Mouse (Mus musculus): ENCODE results near the gene Scrn2. TPM values are rescaled to one million over a fixed set of nuclear protein-coding genes. Genes with fewer than 3 reads are reported as not detected.
A peak's percentile ranks its signal among the peaks of the same experiment; 100 is the strongest.

Gene Scrn2
- polyA plus RNA-seq (2015; fragmentation: Nextera tagmentation; extraction: Ambion mirVana), result 14.5 and 16.8 TPM in 2 replicates

DNA sequence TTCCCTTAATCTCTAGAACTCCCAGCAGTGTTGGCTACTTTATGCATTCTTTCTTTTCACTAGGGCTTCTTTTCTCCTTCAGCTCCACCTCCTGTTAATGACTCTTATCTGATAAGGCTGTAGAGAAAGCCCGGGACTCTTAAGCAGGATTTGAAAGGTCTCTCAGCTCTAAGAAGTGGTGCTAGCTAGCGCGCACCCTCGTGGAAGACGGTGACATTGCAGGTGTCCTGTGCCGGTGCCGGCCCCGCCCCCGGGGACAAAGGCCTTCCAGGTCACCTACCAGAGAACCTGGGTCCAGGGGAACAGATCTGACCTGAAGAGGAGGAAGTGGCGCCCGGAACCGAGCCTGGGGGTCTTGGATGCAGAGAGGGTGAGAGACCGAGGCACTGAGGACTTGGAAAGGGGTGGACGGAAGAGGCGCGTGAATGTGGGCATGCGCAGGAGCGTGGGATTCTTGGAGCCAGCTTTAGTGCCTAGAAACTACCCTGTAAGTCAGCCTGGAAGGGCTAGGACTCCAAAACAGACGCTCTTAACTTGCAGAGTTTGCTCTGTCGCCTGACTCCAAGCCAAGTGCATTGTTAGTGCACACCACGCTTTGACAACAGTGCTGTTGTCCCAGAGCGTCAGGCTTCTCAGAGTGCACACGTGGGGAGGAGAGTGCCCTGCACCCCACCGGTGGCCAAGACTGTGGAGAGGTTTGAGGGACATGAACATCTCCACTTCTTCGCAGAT is at the start of gene Scrn2:
TSS of gene Scrn2 (plus strand) at position 253 of the 732 bp plus-strand sequence.
- H3K27ac ChIP-seq (ENCODE audit: low read depth, low read length), result peak within 1 kb of the TSS; percentile 78
- H3K27me3 ChIP-seq (replicated peaks; ENCODE audit: control insufficient read depth, insufficient read depth, low read length), result peaks cover 7% of the 10 kb centered on the region
- no peaks in the 10 kb centered on the region for H3K36me3 ChIP-seq (ENCODE audit: control insufficient read depth, insufficient read depth, low read length)
- peak within 1 kb of the TSS; percentile 80 for H3K9ac ChIP-seq (ENCODE audit: low read depth, low read length)
- peak; percentile 89 for ATAC-seq
- peak within 1 kb of the TSS; percentile 60 for H3K4me3 ChIP-seq (ENCODE audit: low read length)
- 1% methylated on average over 25 of the region's 25 CpGs for WGBS
- peaks cover 11% of the 10 kb centered on the region; the same call in 1 of the 2 replicates for H3K4me1 ChIP-seq (ENCODE audit: control insufficient read depth, insufficient read depth, low read depth, low read length)
- no peaks in the 10 kb centered on the region for H3K9me3 ChIP-seq (ENCODE audit: control insufficient read depth, low read length)
- peak within 1 kb of the TSS; percentile 68 for H3K4me2 ChIP-seq (ENCODE audit: low read length)

DNA sequence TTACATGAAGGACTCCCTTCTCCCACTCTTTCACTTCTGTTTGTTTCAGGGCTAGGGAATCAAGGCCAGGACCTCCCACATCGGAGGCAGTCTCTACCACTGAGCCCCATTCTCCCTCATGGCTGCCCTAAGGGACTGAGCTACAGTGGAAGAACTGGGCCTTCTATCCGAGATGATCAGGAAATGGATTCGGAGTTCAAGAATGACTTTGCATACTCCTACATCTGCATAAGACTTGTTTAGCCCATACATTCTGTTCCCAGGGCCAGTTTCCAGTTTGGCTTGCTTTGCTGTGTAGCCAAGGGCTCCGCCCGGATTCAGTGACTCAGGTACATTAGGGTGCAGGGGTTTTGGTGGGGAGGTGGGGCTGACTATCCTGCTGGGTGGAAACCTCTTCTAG is 49.7 kb upstream of the Scrn2 start:
- H3K4me3 ChIP-seq (ENCODE audit: low read length), result no peak overlapping the region
- no peak overlapping the region for H3K4me2 ChIP-seq (ENCODE audit: low read length)
- 0 out of 2 replicates have a peak overlapping the region, but pooled peaks have one; percentile 14 for H3K9ac ChIP-seq (ENCODE audit: low read depth, low read length)
- H3K9me3 ChIP-seq (ENCODE audit: control insufficient read depth, low read length), result no peaks in the 10 kb centered on the region
- peaks cover 15% of the 10 kb centered on the region for H3K4me1 ChIP-seq (ENCODE audit: control insufficient read depth, insufficient read depth, low read depth, low read length)
- H3K36me3 ChIP-seq (ENCODE audit: control insufficient read depth, insufficient read depth, low read length), result no peaks in the 10 kb centered on the region
- no peaks in the 10 kb centered on the region; the same call in 1 of the 2 replicates for H3K27me3 ChIP-seq (replicated peaks; ENCODE audit: control insufficient read depth, insufficient read depth, low read length)
- 80% methylated on average over 5 of the region's 5 CpGs for WGBS
- no peak for ATAC-seq
- no peak overlapping the region for H3K27ac ChIP-seq (ENCODE audit: low read depth, low read length)

DNA sequence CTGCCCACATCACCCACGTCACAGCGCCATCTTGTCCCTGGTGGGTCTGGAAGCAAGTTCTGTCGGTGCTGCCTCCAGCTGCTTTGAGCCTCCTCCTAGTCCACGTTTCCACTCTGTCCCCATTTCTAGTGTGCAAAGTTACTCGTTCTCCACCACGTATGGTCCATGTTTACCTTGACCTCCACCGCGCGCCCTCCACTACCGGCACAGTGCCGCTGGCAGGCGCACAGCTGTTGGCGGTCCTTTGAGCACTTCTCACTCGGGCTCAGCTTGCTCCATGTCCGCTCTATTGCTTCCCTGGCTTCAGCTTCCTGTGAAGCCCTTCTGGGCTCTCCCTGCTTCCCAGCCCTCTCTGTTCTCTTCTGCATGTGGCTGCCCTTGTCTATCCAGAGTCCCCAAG is 48.3 kb upstream of the Scrn2 start:
- H3K9ac ChIP-seq (ENCODE audit: low read depth, low read length), result no peak overlapping the region
- WGBS, result 72% methylated on average over 15 of the region's 15 CpGs
- H3K4me3 ChIP-seq (ENCODE audit: low read length), result no peak overlapping the region
- H3K4me1 ChIP-seq (ENCODE audit: control insufficient read depth, insufficient read depth, low read depth, low read length), result peaks cover 8% of the 10 kb centered on the region
- H3K9me3 ChIP-seq (ENCODE audit: control insufficient read depth, low read length), result no peaks in the 10 kb centered on the region
- H3K4me2 ChIP-seq (ENCODE audit: low read length), result no peak overlapping the region
- no peak overlapping the region for H3K27ac ChIP-seq (ENCODE audit: low read depth, low read length)
- H3K36me3 ChIP-seq (ENCODE audit: control insufficient read depth, insufficient read depth, low read length), result no peaks in the 10 kb centered on the region
- no peak for ATAC-seq
- no peaks in the 10 kb centered on the region; the same call in none of the 2 replicates for H3K27me3 ChIP-seq (replicated peaks; ENCODE audit: control insufficient read depth, insufficient read depth, low read length)

DNA sequence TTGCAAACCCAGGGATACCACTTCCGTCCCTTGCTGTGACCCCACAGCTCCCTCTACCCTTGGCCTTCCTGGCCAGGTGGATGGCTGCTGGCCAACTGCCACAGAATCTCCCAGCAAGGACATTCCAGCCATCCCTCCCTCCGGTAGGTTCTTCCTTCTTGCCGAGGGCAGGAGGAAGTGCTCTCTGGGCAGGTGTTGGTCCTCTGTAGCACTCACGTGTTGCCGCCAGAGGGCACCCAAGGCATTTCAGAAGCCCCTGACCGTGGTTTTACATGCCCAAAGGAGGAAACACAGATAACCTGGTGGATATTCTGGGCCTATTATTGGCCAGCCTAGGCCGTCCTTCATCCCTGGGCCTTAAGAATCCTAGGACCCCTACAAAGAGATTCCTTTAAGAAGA is 47.4 kb upstream of the Scrn2 start:
- Histone ChIP-seq H3K27ac (ENCODE audit: low read depth, low read length) (no peak overlapping the region), H3K27me3 (replicated peaks; ENCODE audit: control insufficient read depth, insufficient read depth, low read length) (no peaks in the 10 kb centered on the region; the same call in none of the 2 replicates), H3K4me1 (ENCODE audit: control insufficient read depth, insufficient read depth, low read depth, low read length) (peaks cover 7% of the 10 kb centered on the region), H3K4me2 (ENCODE audit: low read length) (peak overlapping the region; percentile 27; the same call in 1 of the 2 replicates), H3K9me3 (ENCODE audit: control insufficient read depth, low read length) (no peaks in the 10 kb centered on the region), H3K36me3 (ENCODE audit: control insufficient read depth, insufficient read depth, low read length) (no peaks in the 10 kb centered on the region), H3K9ac (ENCODE audit: low read depth, low read length) (peak overlapping the region; percentile 31), H3K4me3 (ENCODE audit: low read length) (no peak overlapping the region)
- ATAC-seq, result no peak
- 4% methylated on average over 7 of the region's 7 CpGs for WGBS

DNA sequence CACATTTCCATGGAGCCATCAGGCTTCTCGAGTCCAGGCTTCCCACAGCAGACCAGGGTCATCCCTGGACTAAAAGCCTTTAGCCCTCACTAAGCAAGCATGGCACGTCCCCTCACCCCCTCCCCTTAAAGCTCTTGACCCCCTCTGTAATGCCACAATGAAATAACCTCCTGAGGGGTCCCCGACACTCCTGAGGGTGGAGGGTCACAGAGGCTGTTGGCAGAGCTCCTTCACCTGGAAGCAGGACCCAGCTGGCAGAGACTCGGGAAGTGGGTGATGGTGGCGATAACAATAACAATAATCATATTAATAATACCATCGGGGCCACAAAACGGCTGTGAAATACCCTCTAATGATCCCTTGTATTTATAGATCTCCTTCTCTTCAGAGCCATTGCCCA is 46.9 kb upstream of the Scrn2 start, which contains the start of gene Sp2:
TSS of gene Sp2 (minus strand) at position 101 of the 400 bp plus-strand sequence.
- Histone ChIP-seq H3K4me2 (ENCODE audit: low read length) (peak within 1 kb of the TSS; percentile 27; the same call in 1 of the 2 replicates), H3K9ac (ENCODE audit: low read depth, low read length) (peak within 1 kb of the TSS; percentile 31)

DNA sequence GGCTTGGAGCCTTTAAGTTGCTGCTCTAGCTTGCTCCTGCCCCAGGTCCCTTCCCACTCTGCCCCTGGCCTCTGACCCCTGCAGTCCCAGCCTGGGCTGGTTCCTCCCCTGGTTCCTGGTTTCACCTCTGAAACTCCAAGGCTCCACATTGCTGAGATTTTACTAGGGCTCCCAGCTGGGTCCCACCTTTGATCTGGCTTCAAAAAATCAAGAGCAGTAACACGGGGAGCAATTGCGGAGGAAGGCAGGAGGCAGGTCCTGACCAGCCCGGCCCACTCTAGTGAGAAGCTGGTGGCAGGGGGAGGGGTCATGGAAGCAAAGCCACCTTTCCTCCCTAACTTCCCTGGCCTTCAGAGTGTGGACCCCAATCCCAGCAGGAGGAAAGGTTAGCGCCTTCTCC is 44.8 kb upstream of the Scrn2 start:
- no peak overlapping the region for H3K9ac ChIP-seq (ENCODE audit: low read depth, low read length)
- peaks cover 7% of the 10 kb centered on the region for H3K4me1 ChIP-seq (ENCODE audit: control insufficient read depth, insufficient read depth, low read depth, low read length)
- H3K36me3 ChIP-seq (ENCODE audit: control insufficient read depth, insufficient read depth, low read length), result no peaks in the 10 kb centered on the region
- no peak for ATAC-seq
- no peak overlapping the region for H3K27ac ChIP-seq (ENCODE audit: low read depth, low read length)
- H3K4me2 ChIP-seq (ENCODE audit: low read length), result no peak overlapping the region
- no peaks in the 10 kb centered on the region for H3K9me3 ChIP-seq (ENCODE audit: control insufficient read depth, low read length)
- H3K4me3 ChIP-seq (ENCODE audit: low read length), result no peak overlapping the region
- 27% methylated on average over 4 of the region's 4 CpGs for WGBS
- H3K27me3 ChIP-seq (replicated peaks; ENCODE audit: control insufficient read depth, insufficient read depth, low read length), result no peaks in the 10 kb centered on the region; the same call in none of the 2 replicates

More for the DNA sequence above, 46.9 kb upstream of the Scrn2 start, which contains the start of gene Sp2:
- Histone ChIP-seq H3K4me3 (ENCODE audit: low read length) (no peak within 1 kb of the TSS), H3K36me3 (ENCODE audit: control insufficient read depth, insufficient read depth, low read length) (no peaks in the 10 kb centered on the region), H3K9me3 (ENCODE audit: control insufficient read depth, low read length) (no peaks in the 10 kb centered on the region), H3K27me3 (replicated peaks; ENCODE audit: control insufficient read depth, insufficient read depth, low read length) (no peaks in the 10 kb centered on the region; the same call in none of the 2 replicates), H3K4me1 (ENCODE audit: control insufficient read depth, insufficient read depth, low read depth, low read length) (peaks cover 7% of the 10 kb centered on the region), H3K27ac (ENCODE audit: low read depth, low read length) (no peak within 1 kb of the TSS)
- no peak for ATAC-seq
- WGBS, result 78% methylated on average over 7 of the region's 7 CpGs

DNA sequence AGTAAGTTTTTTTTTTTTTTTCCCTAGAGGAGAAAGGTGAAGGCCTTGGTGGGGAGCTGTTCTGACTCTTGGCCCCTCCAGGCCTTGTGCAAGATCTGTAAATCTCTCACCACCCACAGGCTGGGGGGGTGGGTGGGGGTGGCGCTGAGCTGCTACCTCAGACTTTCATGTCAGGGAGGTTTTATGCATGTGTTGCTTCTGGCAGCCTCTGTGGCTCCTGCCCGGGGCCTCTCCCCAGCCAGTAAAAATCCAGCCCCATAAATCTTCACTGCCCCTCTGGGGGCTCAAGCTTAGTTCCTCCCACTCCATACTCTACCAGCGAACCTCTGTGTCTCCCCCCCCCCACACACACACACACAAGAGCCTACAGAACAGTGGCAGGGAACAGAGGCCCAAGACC is 43.3 kb upstream of the Scrn2 start:
- Histone ChIP-seq H3K9me3 (ENCODE audit: control insufficient read depth, low read length) (no peaks in the 10 kb centered on the region), H3K4me1 (ENCODE audit: control insufficient read depth, insufficient read depth, low read depth, low read length) (peaks cover 7% of the 10 kb centered on the region), H3K27ac (ENCODE audit: low read depth, low read length) (no peak overlapping the region), H3K27me3 (replicated peaks; ENCODE audit: control insufficient read depth, insufficient read depth, low read length) (no peaks in the 10 kb centered on the region; the same call in none of the 2 replicates), H3K9ac (ENCODE audit: low read depth, low read length) (no peak overlapping the region), H3K4me3 (ENCODE audit: low read length) (no peak overlapping the region), H3K36me3 (ENCODE audit: control insufficient read depth, insufficient read depth, low read length) (no peaks in the 10 kb centered on the region), H3K4me2 (ENCODE audit: low read length) (no peak overlapping the region)
- ATAC-seq, result no peak
- WGBS, result 50% methylated on average over 3 of the region's 3 CpGs

DNA sequence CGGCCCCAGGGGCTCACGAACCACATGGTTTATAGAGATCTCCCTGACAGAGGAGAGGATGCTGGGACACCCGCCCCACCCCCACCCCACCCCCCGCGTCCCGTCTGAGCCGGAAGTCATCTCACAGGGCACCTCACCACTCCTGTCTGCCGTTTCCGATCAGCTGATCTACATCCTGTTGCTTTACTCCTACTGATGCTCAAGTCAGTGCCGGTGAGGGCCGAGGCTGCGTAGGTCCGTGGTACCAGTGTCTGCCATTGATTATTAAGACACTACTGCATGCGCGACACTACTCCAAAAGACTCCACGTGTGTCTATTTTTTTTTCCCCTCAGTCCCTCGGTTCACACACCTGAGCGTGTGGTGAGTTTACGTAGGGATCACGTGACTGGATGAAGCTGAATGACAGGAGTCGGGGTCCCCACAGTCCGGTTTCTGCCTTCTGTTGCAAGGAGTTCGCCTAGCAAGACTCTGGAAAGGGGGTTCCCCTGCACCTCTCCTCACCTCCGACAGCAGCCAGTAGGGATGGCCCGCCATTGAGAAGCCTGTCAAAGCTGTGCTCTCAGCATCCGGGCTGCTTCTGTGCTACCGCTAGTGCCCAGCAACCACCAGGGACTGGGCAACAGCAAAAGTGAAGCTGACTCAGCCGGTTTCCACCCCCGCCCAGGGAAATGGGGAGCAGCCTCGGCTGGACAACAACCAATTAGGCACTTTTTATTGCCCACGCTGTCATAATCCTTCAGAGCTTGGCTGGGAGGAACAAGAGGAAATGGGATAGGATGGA is 41.7 kb upstream of the Scrn2 start:
- H3K4me3 ChIP-seq (ENCODE audit: low read length), result peak overlapping the region; percentile 38
- WGBS, result 9% methylated on average over 31 of the region's 31 CpGs
- peak; percentile 80 for ATAC-seq
- no peaks in the 10 kb centered on the region for H3K36me3 ChIP-seq (ENCODE audit: control insufficient read depth, insufficient read depth, low read length)
- H3K27ac ChIP-seq (ENCODE audit: low read depth, low read length), result peak overlapping the region; percentile 37
- peak overlapping the region; percentile 64 for H3K4me2 ChIP-seq (ENCODE audit: low read length)
- H3K9ac ChIP-seq (ENCODE audit: low read depth, low read length), result peak overlapping the region; percentile 55
- H3K9me3 ChIP-seq (ENCODE audit: control insufficient read depth, low read length), result no peaks in the 10 kb centered on the region
- no peaks in the 10 kb centered on the region; the same call in none of the 2 replicates for H3K27me3 ChIP-seq (replicated peaks; ENCODE audit: control insufficient read depth, insufficient read depth, low read length)
- peaks cover 5% of the 10 kb centered on the region for H3K4me1 ChIP-seq (ENCODE audit: control insufficient read depth, insufficient read depth, low read depth, low read length)

DNA sequence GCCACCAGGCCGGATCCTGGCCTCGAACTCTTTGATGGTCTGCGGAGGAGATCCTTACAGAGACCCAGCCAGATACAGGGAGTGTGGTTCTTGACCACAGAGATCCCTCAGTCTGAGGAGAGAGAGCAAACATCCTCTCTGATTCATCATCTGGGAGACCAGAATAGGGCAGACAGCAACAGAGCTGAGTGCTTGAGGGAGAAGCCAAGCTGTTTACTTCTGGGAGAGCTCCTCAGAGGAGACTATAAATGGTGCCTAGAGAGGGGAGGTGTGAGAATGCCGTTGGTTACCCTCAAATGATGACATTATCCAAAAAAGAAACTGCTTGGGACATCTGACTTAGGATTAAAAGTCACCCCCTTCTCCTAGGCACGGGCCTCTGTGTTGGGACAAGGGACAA is 38.2 kb upstream of the Scrn2 start:
- no peak overlapping the region for H3K4me2 ChIP-seq (ENCODE audit: low read length)
- H3K27ac ChIP-seq (ENCODE audit: low read depth, low read length), result no peak overlapping the region
- no peak for ATAC-seq
- no peaks in the 10 kb centered on the region for H3K36me3 ChIP-seq (ENCODE audit: control insufficient read depth, insufficient read depth, low read length)
- H3K4me3 ChIP-seq (ENCODE audit: low read length), result no peak overlapping the region
- H3K9ac ChIP-seq (ENCODE audit: low read depth, low read length), result no peak overlapping the region
- WGBS, result 72% methylated on average over 5 of the region's 5 CpGs
- no peaks in the 10 kb centered on the region for H3K9me3 ChIP-seq (ENCODE audit: control insufficient read depth, low read length)
- peaks cover 5% of the 10 kb centered on the region for H3K4me1 ChIP-seq (ENCODE audit: control insufficient read depth, insufficient read depth, low read depth, low read length)
- H3K27me3 ChIP-seq (replicated peaks; ENCODE audit: control insufficient read depth, insufficient read depth, low read length), result no peaks in the 10 kb centered on the region

All from hindbrain, embryonic 16.5 days (tissue).